Mouse (Mus musculus) brown adipose tissue, adult 24 weeks (tissue): ENCODE data around the gene Hoxb6. TPM values are rescaled to one million over a fixed set of nuclear protein-coding genes. Genes with fewer than 3 reads are reported as not detected.
A peak's percentile ranks its signal among the peaks of the same experiment; 100 is the strongest.

Source experiments
- H3K27ac ChIP-seq: fragments of 200-500 bp; replicated peaks from 2 replicates; pipeline ENCODE4 v1.5.1; 2012; ENCODE audit warnings: low read depth, mild to moderate bottlenecking, low read length
- H3K4me1 ChIP-seq: fragments of 200-500 bp; 2 replicates; pipeline ENCODE4 v1.6.1; 2012; ENCODE audit warnings: low read length, mixed read lengths; ENCODE audit not compliant: control insufficient read depth, insufficient read depth, insufficient read length
- H3K4me3 ChIP-seq: fragments of 200-500 bp; 2 replicates; pipeline ENCODE4 v1.5.1; 2012; ENCODE audit warnings: low read depth, mild to moderate bottlenecking, low read length, moderate library complexity; ENCODE audit not compliant: insufficient read depth
- polyA plus RNA-seq: library from polyadenylated mRNA; stranded (reverse); fragments of >200 nt; gene quantifications from 2 replicates; pipeline ENCODE4 v1.2.4, GENCODE M21; 2012; ENCODE audit not compliant: missing spikeins, insufficient read depth, insufficient read length

The Hoxb6 gene
- polyA plus RNA-seq, 1 experiment = 0.91 TPM

GRCm38 (mm10) chr11:96263636-96264389, 28.5 kb upstream of the Hoxb6 start:
- Histone ChIP-seq H3K27ac (no peak overlapping the region), H3K4me1 (no peaks in the 10 kb centered on the region), H3K4me3 (no peak overlapping the region)

GRCm38 (mm10) chr11:96264390-96265020, 27.8 kb upstream of the Hoxb6 start:
- no peak overlapping the region for H3K27ac ChIP-seq
- no peak overlapping the region for H3K4me3 ChIP-seq
- H3K4me1 ChIP-seq = no peaks in the 10 kb centered on the region

- Histone ChIP-seq H3K27ac (no peak overlapping the region), H3K4me3 (no peak overlapping the region), H3K4me1 (no peaks in the 10 kb centered on the region)
Observed at GRCm38 (mm10) chr11:96265954-96266353, 26.3 kb upstream of the Hoxb6 start.

- H3K4me1 ChIP-seq = no peaks in the 10 kb centered on the region
- no peak overlapping the region for H3K4me3 ChIP-seq
- no peak overlapping the region for H3K27ac ChIP-seq
Observed at GRCm38 (mm10) chr11:96267021-96267920, 25.0 kb upstream of the Hoxb6 start.

GRCm38 (mm10) chr11:96268031-96268745, 24.1 kb upstream of the Hoxb6 start:
- H3K4me3 ChIP-seq = no peak overlapping the region
- no peak overlapping the region for H3K27ac ChIP-seq
- H3K4me1 ChIP-seq = no peaks in the 10 kb centered on the region

GRCm38 (mm10) chr11:96269869-96270268, 22.4 kb upstream of the Hoxb6 start:
- H3K27ac ChIP-seq = no peak overlapping the region
- no peak overlapping the region for H3K4me3 ChIP-seq

GRCm38 (mm10) chr11:96270996-96271540, 21.2 kb upstream of the Hoxb6 start, which contains the start of gene Hoxb9:
TSS of gene Hoxb9 (plus strand) at chr11:96271457.
- no peaks in the 10 kb centered on the region for H3K4me1 ChIP-seq
- H3K27ac ChIP-seq = no peak within 1 kb of the TSS
- H3K4me3 ChIP-seq = peak within 1 kb of the TSS; percentile 54

More at GRCm38 (mm10) chr11:96269869-96270268, 22.4 kb upstream of the Hoxb6 start:
- no peaks in the 10 kb centered on the region for H3K4me1 ChIP-seq

- H3K4me1 ChIP-seq = no peaks in the 10 kb centered on the region
- H3K27ac ChIP-seq = no peak overlapping the region
- H3K4me3 ChIP-seq = peak overlapping the region; percentile 54
Observed at GRCm38 (mm10) chr11:96271541-96272011, 20.7 kb upstream of the Hoxb6 start.

- H3K27ac ChIP-seq = no peak overlapping the region
- peak overlapping the region; percentile 54 for H3K4me3 ChIP-seq
Observed at GRCm38 (mm10) chr11:96272024-96272921, 20.0 kb upstream of the Hoxb6 start.

GRCm38 (mm10) chr11:96274428-96274827, 17.8 kb upstream of the Hoxb6 start:
- no peak overlapping the region for H3K27ac ChIP-seq
- H3K4me3 ChIP-seq = no peak overlapping the region
- H3K4me1 ChIP-seq = no peaks in the 10 kb centered on the region

More at GRCm38 (mm10) chr11:96272024-96272921, 20.0 kb upstream of the Hoxb6 start:
- H3K4me1 ChIP-seq = no peaks in the 10 kb centered on the region

GRCm38 (mm10) chr11:96275896-96276295, 16.4 kb upstream of the Hoxb6 start:
- H3K27ac ChIP-seq = no peak overlapping the region
- no peak overlapping the region for H3K4me3 ChIP-seq
- H3K4me1 ChIP-seq = no peaks in the 10 kb centered on the region

GRCm38 (mm10) chr11:96277151-96278044, 14.9 kb upstream of the Hoxb6 start:
- no peak overlapping the region for H3K27ac ChIP-seq

GRCm38 (mm10) chr11:96278324-96278723, 14.0 kb upstream of the Hoxb6 start:
- Histone ChIP-seq H3K27ac (no peak overlapping the region), H3K4me1 (no peaks in the 10 kb centered on the region), H3K4me3 (peak overlapping the region; percentile 2)

More at GRCm38 (mm10) chr11:96277151-96278044, 14.9 kb upstream of the Hoxb6 start:
- Histone ChIP-seq H3K4me3 (peak overlapping the region; percentile 40), H3K4me1 (no peaks in the 10 kb centered on the region)
